Mouse (Mus musculus): ENCODE measurements around the gene Dnmt3l.

Gene Dnmt3l

DNA sequence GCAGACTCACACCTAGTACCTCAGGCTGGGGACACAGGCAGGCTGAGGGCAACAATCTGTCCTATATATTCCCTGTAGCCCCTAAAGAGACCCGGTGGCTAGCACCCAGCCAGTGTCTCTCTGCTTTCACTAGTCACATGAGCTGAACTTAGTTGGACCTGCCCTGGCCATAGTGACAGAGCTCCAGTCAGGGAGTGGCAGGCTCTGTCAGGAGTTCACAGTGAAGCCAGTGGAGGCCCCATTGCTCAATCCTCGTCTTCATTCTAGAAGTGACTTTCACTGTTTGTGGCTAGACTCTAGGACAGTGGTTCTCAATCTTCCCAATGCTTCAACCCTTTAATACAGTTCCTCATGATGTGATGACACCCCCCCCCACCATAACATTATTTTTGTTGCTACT lies 9.8 kb upstream of the Dnmt3l start:
- DNase-seq (ENCODE audit: low spot score) = no peak

DNA sequence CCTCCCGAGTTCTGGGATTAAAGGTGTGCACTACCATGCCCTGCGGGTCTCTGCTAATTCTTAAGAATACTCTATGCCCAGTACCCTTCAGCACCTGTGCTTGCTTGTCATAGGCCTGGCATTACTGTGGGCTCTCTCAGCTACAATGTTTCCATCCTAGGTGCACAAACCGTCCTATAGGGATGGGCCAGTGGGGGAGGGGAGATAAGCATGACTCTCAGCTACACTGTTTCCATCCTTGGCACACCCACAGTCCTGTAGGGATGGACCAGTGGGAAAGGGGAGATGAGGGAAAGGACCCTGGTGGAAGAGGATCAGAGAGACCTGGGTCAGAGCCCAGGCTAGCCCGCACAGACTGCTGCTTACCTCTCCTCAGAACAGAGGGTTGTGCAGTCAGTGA lies 4.6 kb upstream of the Dnmt3l start:
- DNase-seq (ENCODE audit: low spot score) = no peak

DNA sequence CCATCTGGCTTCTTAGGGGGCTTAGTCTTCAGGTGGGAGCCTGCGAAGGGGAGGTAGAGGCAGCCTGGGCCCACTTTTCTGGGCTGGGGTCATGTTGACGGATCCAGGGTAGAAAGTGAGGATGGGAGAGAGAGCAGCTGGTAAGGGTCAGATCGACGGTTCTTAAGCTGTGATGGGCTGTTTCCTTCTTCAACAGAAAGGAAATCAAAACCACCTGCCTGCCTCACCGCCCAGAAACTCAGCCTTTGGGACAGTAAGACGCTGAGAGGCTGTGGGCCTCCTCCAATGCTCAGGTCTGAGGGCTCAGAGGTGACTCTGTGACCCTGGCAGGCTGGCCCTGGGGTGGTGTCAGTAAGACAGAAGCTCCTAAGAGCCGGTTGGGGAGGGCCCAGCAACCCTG lies 349 bp downstream of the Dnmt3l start:
- no peak for DNase-seq (ENCODE audit: low spot score)

DNA sequence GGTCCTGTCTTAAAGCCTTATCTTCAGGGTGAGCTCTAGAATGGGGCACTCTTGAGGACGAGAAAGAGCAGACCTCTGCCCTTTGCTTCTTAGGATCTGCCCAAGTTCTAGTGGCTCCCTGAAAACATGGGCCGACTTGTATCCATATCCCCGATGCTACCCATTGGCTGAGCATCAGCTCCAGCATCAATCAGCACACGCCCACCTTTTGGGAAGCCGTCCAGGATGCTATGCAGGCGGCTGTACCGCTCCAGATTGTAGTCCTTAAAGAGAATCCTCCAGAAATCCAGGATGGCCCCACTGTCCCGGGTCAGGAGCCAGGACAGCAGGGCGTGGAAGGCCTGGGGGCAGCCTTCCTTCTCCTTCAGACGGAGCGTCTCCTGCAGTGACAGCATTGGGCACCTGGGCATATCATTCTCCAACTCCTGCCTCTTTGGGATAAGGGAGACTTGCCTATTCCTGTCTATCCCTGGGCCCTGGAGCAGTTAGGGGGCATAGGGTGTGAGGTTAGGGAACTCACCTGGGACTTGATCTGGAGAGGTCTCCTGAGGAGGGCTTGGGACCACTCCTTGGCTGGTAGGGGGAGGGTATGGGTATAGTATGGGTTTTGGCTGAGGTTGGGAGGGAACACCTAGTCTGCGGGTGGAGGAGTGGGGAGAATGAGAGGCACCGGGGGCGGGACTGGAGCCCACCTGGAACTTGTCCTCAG lies 1.1 kb downstream of the Dnmt3l start:
- DNase-seq (ENCODE audit: low spot score) = no peak

DNA sequence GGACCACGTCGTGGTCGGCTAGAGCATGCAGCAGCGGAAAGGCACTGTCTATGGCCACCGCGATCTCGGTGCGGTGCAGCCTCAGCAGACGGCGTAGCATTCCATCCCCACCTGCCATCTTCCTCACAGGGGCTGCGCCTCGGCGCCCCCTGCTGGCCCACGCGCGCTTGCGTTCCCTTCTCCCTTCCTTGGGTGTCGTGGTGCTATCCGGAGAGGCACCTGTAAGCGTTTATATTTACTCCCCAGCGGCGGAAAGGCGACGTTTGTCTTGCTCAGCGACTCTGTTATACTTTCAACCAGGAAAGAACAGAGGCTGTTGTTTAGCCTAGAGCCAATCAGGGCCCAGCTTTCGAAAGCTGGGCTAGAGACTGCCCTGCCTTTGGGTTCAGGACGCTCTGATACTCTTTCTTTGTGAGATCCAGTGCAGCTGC lies 1.7 kb downstream of the Dnmt3l start, which contains the start of gene Aire:
Gene Aire, minus strand, starts transcription at position 205 of the 431 bp plus-strand sequence.
- peak; percentile 78 for DNase-seq (ENCODE audit: low spot score)

DNA sequence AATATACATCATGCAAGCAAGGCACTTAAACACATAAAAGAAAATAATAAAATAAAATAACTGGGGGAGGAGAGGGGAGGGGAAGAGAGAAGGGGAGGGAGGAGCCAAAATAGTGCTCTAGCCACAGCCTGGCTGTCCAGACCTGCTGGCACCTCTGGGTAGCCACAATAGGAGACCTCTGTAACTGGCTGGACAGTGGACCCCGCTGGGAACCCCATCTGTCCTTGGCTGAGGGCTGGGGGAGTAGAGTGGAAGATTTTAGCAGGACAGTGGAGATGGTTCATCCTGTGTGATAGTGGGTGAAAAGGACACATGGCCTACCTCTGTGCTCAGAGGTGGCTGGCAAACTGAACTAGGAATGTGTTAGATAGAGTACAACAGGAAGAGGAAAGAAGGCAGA lies 2.8 kb downstream of the Dnmt3l start:
- DNase-seq (ENCODE audit: low spot score) = no peak

DNA sequence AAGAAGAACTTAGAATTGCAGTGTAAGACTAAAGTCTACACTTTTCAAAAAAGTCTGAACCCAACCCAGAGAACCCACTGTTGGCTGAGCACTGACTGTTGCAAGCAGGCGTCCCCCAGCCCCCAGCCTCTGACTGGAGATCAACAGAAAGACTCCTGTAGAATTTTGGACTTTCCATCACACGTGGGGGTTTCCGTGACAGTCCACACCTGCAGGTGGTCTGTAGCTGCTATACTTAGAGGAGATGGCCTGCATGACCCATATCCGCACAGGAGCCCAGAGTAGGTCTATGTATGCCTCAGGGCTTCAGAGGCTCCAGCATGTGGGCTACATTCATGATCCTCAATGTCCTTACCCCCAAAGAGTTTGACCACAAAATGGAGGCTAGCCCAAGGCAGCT lies 4.6 kb downstream of the Dnmt3l start:
- no peak for DNase-seq (ENCODE audit: low spot score)

DNA sequence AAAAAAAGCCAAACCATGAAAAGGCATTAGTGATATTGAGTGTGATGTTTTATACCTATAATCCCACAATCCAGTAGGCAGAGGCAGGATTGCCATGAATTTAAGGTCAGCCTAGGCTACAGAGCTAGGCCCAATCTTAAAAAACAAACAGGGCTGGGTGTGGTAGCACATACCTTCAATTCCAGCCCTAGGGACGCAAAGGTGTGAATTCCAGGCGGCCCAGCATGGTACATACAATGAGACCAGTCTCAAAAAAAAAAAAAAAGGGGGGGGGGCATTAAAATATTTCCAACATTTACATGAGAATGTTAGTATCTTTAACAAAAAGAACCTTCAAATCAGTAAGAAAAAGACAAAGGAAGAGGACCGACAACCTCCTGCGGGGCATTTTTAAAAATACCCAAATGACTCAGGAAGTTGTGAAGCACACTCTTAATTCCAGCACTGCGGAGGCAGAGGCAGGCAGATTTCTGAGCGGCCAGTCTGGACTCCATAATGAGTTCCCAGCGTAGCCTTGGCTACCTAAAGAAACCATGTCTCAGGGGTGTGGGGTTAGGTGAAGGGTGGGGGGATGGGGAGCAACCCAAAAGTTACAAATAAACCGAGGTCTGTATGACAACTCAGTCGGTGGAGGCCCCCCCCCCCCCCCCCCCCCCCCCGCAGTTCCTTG lies 6.4 kb downstream of the Dnmt3l start:
- DNase-seq (ENCODE audit: low spot score) = no peak

DNA sequence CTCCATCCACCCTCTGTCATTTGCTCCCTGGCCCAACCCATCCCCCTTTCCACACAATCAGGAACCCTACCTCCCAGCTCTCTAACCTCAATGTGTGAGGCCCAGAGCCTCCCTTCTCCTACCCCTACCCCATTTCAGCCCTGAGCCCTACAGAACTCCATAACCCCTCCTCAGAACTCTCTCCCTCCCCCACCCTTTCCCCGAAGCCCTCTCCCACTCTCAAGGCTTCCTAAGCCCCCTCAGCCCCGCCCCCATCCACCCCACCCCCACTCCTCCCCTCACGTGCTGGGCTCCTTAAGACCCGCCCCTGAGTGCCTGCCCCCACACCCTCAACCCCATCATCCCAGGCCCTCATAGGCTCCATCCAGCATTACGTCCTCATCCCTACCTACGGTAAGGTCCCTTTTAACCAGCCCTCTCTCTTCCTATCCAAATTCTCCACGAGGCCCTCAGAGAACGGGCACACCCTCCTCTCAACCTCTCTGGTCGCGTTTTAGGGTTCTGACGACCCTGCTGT lies 7.8 kb downstream of the Dnmt3l start:
- DNase-seq (ENCODE audit: low spot score) = no peak

DNA sequence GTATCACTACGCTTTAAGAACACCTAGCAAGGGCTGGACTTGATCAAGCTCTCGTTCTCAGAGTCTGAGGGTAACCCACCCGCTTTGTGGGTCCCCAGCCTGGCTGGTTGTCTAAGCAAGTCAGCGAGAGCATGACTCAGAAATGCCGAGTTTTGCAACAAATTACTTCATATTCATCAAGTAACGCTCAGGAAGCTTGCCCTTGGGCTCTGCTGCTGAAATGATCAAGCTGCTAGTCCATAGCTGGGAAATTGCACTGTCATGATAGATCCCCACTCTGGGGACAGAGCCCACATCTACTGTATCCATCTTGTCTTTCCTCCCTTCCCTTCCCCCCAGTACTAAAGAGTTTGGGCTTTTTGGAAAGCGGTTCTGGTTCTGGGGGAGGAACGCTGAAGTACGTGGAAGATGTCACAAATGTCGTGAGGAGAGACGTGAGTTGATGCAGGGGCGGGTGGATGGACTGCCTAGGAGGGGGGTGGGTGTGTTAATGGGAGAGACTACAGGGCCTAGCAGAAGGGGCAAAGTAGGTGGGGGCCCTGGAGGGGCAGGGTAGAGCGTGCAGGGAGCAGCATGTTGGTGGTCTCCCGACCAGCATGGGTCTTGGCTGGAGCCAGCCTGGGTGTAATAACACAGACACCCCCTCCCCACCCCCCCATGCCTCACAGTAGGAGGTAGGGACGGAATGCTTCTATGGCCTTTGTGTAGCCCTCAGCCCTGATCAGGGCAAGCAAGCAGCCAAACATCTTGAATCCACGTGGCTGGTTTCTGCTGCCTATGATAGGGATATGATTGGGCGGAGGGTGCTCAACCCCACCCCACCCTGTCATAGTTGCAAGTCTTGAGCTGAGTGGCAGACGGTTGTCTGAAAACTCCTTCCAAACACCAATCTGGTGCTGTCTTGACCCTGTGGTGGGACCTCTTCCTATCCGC lies 13.2 kb downstream of the Dnmt3l start:
- DNase-seq (ENCODE audit: low spot score) = no peak

DNA sequence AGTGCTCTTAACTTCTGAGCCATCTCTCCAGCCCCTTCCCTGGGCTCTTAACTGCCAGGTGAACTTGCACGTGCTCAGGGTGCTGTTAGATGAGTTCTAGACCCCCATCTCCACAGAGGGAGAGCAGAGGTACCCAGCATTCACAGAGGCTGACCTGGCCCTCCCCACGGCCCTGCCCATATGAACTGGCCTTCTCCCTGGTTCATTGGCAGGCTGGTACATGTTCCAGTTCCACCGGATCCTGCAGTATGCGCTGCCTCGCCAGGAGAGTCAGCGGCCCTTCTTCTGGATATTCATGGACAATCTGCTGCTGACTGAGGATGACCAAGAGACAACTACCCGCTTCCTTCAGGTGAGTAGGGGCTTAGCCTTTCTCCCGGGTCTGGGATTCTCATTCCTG lies 15.3 kb downstream of the Dnmt3l start:
- DNase-seq (ENCODE audit: low spot score) = no peak

DNA sequence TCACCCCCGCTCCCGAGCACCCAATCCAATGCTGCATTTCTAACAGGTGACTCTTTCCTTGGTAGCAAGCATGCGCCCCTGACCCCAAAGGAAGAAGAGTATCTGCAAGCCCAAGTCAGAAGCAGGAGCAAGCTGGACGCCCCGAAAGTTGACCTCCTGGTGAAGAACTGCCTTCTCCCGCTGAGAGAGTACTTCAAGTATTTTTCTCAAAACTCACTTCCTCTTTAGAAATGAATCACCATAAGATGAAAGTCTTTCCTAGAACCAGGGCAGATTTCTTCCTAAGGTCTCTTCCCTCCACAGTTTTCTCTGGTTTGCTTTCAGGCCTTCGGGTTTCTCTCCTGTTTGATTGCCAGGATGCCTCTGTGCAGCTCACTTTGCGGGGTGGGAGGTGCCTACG lies 21.4 kb downstream of the Dnmt3l start:
- DNase-seq (ENCODE audit: low spot score) = no peak

DNA sequence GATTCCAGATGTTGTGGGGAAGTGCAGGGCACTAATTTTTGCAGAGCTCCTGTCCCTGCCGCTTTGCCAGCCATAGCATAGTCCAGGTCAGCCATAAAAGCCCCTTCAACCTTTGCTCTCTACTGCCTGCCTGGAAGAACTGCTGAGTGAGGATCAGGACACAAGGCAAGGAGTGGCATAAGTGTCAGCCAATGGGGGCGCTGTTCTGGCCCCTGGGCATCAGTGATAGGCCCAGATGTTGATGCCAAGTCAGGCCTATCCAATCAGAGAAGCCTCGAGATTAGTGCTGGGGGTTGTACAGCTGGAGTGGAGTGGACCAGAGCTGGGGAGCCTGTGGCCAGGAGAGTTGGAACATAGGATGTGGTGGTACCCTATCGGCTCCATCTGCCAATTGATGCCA lies 25.5 kb downstream of the Dnmt3l start:
- DNase-seq (ENCODE audit: low spot score) = peak; percentile 57

DNA sequence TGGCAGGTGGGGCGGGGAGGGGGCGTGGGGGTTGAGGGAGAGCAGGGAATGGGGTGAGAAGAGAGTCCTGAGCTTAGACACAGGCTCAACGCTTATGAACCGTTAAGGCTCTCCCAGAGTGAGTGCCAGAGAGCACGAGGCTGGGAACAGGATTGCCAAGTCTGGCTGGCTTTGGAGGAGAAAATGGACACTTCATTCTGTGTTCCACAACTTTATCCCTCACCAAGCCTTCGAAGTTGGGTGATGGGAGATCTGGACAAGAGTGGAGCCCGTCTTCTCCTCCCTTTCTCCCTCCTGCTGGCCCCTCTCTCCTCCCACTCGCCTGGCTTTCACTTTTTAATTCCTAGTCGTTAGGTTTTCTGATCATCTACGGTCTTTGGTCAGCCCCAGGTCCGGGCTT lies 26.8 kb downstream of the Dnmt3l start:
- peak; percentile 11 for DNase-seq (ENCODE audit: low spot score)

DNA sequence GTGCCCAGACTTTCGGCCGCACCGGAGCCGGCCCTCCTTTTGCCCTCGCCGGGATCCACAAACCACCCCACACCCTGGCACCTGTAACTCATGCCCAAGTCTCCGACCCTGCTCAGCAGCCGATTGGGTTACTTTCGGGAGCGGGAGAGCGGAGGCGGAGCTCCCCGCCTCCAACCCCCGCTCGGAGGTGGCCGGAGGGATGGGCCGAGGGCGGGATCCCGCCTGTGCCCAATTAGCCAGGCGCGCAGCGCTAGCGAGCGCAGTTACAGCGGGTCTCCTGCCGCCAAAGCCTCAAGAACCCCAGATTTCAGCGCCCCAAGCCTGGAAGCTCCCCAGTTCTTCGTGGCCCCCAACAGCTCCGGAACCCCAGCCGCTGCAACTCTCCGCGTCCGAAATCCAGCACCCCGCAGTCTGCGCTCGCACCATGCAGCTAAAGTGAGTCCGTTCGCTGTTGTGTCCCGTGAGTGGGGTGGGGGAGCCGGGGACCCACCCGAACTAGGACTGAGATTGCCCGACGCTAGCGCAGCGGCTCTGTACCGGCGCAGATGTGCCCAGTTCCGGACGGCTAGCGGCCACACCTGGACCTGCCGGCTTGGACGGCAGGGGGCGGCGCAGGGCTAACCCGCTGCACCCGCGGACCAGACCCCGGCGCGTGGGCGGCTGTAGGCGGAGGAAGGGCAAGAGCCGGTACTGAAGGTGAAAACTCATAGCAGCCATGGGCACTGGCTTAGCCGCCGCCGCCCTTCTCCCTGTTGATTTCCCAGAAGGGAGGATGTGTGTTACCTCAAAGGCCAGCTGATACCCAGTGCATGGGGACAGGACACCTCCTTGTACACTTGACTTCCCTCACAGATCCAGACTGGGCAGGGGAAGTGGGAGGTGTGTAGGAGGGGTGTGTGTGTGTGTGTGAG lies 27.6 kb downstream of the Dnmt3l start, which contains the start of gene Icosl:
Gene Icosl, plus strand, starts transcription at position 202 of the 911 bp plus-strand sequence.
- DNase-seq (ENCODE audit: low spot score) = peak; percentile 83

DNA sequence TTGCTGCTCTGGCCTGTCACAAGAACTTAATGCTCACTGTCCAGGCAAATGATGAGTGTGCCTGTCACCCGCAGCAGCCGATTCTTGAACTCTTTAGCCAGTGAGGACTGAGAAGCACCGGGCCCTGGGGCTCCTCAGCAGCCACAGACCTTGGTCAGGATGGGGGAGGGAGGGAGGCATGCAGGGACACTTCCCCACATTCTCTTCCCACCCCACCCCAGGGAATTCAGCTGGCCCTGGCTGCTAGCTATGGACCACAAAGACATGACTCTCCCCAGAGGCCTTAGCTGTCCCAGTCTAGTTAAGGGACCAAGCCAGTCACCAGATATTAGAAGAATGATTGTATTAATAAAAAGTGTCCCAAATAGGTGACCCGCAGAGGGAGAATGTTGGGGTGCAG lies 32.4 kb downstream of the Dnmt3l start:
- no peak for DNase-seq (ENCODE audit: low spot score)

DNA sequence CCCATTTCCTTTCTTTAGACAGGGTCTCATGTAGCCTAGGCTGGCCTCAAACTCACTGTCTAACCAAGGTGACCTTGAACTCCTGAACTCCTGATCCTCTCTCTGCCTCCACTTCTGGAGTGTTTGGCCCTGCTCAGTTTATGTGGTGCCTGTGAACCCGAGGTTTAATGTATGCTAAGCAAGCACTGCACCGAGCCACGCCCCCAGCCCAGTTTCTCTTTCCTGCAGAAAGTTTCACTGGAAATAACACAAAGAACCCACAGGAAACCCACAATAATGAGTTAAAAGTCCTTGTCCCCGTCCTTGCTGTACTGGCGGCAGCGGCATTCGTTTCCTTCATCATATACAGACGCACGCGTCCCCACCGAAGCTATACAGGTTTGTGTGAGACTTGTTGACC lies 33.2 kb downstream of the Dnmt3l start:
- no peak for DNase-seq (ENCODE audit: low spot score)

DNA sequence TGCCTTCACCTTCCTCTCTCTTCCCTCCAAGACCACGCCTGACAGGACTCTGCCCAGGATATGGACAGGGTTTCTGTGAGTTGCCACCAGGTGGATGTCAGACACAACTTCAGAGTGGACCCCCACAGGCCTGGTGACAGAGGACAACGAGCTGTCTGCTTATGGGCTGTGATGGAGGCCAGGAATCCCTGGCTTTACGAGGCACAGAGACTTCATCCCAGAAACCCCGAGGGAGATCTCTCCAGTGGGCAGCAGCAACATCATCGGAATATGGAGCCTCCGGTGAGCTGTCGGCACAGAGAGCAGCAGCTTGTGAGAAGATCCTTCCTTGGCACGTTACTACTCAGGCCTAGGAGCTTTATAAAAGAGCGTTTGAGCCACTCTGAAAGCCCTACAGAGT lies 36.1 kb downstream of the Dnmt3l start:
- no peak for DNase-seq (ENCODE audit: low spot score)

DNA sequence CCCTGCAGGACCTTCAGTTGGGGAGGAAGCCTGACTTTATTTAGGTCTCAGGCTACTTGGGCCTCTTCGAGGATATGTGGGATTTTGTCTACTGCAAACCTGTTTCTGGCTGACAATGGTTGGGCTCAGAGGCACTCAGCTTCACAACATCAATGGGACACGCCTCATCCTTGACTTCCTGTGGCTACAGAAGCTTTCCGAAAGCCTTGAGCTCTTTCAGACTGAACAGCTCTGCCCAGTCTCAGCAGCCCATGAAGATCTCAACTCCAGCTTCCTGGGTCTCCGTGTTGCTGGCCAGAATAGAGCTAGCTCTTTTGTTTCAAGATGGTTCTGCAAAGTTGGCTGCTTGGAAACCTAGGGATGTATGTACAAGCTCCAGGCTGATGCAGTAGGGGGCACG lies 36.5 kb downstream of the Dnmt3l start:
- no peak for DNase-seq (ENCODE audit: low spot score)

DNA sequence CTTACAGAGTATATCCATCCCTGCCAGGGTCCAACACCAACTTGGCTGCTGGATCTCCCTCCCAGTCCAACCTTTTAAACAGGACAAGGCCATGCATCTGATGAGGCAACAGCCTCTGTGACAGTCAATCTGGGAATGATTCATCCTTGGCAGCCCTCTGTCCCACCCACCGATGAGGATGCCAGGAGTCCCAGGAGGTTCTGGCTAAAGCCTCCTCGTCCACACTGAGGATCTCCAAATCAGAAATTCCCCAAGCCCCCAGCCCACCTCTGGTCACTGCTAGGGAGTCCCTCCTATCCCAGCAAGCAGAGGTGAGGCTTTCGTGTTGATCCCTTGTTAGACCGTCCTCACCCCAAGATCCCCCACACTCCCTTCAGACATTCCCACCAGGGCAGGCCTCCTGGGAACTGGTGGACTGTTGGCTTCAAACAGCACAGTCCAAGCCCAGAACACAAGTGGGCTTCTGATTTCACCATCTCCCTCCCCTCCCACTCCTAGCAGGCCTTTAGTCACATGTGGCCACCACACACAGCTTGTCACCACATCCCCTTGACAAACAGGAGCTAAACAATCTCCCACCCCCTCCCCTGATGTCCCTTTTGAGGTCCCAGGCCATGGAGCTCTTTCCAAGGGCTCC lies 38.3 kb downstream of the Dnmt3l start:
- DNase-seq (ENCODE audit: low spot score) = no peak

DNA sequence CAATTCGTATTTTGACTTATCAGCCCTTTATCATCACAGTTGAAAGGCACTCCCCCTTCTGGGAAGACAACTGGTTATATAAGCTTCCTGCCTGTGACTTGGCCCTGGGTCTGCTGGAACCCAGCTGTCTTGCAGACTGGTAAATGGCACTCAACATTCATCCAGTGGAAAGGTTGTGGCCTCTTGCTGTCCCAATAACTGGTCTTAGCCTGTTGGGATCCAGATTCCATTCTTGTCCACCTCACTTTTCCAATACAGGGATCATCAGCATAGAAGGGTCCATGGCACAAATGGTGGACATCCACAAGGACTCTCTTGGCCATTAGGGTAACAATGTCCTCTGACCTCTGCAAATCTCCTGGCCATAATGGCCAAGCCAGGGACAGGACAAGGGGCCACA lies 42.3 kb downstream of the Dnmt3l start:
- no peak for DNase-seq (ENCODE audit: low spot score)
